Mouse (Mus musculus) liver, embryonic 18 days (tissue): ENCODE data around the gene Tspan18. TPM values are rescaled to one million over a fixed set of nuclear protein-coding genes. Genes with fewer than 3 reads are reported as not detected.

ENCODE experiments used
- polyA plus RNA-seq: library from polyadenylated mRNA; depleted of rRNA; stranded (reverse); fragments of >200 nt; gene quantifications from 2 replicates; pipeline ENCODE4 v1.2.3, GENCODE M21; 2012; rRNA removed

Tspan18 gene
- polyA plus RNA-seq, result 1.9 and 2.3 TPM in 2 replicates

DNA sequence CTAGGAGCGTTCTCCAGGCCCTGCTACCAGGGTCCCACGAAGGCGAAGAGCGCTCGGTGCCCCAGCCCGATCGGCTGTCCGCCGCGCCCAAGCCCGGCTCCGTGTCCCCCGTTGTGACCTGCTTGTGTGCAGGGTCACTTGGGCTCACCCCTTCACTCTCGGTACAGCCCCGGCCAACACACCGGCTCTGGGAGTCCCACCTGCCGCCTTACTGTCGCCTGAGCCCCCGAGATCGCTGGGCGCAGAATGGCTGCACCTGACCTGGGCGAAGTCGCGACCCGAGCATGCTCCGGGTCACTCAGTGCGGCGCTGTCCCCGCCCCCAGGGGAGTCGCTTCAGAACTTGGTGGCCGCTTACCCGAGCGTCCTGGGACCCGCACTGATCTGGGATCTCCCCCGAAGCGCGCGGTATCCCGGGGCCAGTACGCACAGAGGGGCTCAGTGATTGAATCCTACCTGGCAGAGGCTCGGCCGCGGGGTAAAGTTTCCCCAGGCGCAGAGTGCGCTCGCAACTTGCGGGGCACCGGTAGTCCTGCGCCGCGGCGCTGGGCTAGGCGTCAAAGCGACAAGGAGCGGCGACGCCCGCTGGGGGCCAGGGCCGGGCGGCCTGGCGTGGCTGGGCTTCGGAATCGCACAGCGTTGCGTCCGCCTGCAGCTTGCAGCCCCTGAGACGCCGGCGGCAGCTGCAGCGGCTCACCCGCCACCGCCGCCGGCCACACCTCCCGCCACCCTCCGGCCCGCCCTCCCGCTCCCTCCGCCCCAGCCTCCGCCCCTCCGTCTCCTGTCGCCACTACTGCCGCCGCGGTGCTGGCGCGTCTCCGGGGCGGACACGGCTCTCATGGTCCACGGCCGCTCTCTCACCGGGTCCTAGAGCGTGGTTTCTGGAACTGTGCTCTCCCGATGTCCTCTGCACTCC lies at the start of gene Tspan18:
Gene Tspan18 (minus strand): TSS at position 689 of the 915 bp plus-strand sequence.

DNA sequence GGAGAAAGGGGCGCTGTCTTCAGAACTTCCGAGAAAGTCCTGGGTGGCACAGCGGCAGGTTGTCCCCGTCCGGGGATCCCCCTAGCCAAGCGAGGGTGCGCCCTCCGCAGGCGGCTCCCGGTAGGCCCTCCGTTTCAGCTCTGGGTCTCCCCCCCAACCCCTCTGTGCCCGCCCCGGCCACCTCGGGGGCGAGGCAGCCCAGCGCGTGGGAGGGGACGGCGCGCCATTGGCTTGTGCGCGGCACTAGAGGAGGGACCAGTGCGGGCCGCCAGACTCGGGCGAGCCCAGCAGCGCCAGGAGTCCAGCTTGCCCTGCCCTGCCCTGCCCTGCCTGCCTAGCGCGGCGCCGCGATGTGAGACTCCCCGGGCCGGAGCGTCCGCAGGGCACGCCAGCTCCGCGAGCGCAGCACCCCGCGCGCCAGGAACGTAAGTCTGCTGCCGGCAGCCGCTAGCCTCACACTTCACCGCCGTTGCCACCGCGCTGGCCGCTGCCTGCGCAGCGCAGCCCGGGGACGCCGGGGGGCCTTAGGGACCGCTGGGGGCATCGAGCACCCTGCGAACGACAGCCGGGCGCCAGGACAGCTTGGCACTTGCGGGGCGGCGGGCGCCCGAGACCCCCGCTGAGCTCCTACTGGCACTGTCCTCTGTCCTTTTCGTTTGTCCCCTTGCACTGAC lies 146.8 kb downstream of the Tspan18 start, which contains the start of gene Trp53i11:
Gene Trp53i11 (plus strand): TSS at position 226 of the 674 bp plus-strand sequence.

Other genes with a start within 250 kb of the Tspan18 start
- 5.8 and 6.0 TPM in 2 replicates for gene Trp53i11, start 147.0 kb downstream of the Tspan18 start, polyA plus RNA-seq
- gene Cd82, start 128.6 kb upstream of the Tspan18 start, polyA plus RNA-seq, result 59.5 and 60.4 TPM in 2 replicates
- gene Gm10803, start 226.1 kb upstream of the Tspan18 start, polyA plus RNA-seq, result not detected in 2 replicates